Mouse (Mus musculus): ENCODE measurements around the gene Hipk1. TPM values are rescaled to one million over a fixed set of nuclear protein-coding genes. Genes with fewer than 3 reads are reported as not detected.
"Not testable (repeated sequence)": the region's sequence is repeated elsewhere in the genome, so short reads cannot be mapped to it uniquely, and the experiment has no call there.

Gene Hipk1
- polyA plus RNA-seq, 1 experiment from 2014 or later, result 6.3 TPM

DNA sequence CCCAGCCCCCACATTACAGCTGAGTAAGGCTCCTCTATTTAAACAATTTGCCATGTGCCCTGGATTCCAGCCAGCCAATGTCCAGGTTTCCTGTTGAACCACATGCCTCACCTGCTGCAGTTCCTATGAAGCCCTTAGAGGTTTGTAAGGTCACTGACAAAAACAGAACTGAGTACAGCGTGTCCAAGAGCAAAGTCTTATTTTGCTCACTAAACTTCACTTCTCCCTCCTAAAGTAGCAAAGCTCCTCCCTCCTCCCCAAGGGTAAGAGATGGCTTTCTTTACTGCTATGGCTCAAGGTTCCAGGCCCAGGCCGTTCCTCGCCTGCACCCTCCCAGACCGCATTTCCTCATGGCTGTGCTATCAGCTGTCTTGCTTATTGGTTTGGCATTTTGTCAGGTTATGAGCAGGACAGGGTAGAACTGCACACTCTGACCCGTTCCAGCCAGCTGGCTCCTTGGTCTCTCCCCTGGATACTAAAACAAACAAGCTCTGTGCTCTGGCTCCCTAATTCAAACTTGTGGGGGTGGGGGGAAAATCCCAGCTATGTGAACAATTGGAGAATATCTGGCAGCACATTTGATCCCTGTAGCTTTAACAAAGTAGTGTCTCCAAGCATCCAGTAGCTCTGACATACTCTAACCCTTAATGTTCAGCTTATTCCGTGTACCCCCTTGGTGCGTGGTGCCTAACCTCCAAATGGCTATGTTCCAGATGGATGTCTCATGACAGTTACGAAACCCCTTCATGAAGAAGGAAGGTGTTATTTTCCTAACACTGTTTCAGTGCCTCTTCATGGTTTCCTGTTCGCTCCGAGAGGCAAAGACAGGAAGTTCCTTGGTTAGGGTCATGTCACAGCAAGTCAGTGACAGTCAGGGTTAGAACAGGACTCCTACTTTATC lies 10.5 kb upstream of the Hipk1 start:
- no peak overlapping the region for H3K4me2 ChIP-seq (ENCODE audit: low read depth, low read length)
- no peak overlapping the region for H3K4me3 ChIP-seq (ENCODE audit: low read length)
- no peak overlapping the region for H3K9ac ChIP-seq (ENCODE audit: low read depth, low read length)
- peaks cover 2% of the 10 kb centered on the region; the same call in 1 of the 2 replicates for H3K4me1 ChIP-seq (ENCODE audit: control insufficient read depth, insufficient read depth, low read length)
- WGBS, result 57% methylated on average over 10 of the region's 10 CpGs
- peak overlapping the region; percentile 47 for H3K27ac ChIP-seq (ENCODE audit: low read length)
- no peaks in the 10 kb centered on the region for H3K27me3 ChIP-seq (replicated peaks; ENCODE audit: control insufficient read depth, insufficient read depth, low read length)
- H3K9me3 ChIP-seq (ENCODE audit: control insufficient read depth, low read length), result no peaks in the 10 kb centered on the region
- H3K36me3 ChIP-seq (ENCODE audit: control insufficient read depth, insufficient read depth, low read length), result peaks cover 6% of the 10 kb centered on the region; the same call in 1 of the 2 replicates
- ATAC-seq, result peak; percentile 97

DNA sequence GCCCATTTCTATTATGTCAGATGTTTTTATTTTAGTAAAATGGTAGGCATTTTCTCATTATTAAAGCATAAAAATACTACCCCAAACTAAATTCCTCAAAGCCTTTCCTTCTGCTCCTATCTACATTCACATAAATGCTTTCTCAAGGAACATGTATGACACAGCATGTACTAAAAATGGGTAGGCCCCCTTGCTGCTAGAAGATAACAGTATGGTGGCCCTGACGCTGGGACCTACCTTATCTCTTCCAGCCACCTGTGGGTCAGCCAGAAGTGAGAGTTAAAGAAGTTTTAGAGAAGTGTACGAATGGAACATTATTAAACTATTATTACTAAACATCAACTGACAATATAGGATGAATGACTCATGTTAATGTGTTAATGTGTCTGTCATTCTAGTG lies 8.1 kb upstream of the Hipk1 start:
- no peak for ATAC-seq
- 62% methylated on average over 2 of the region's 2 CpGs for WGBS
- Histone ChIP-seq H3K27ac (ENCODE audit: low read length) (no peak overlapping the region), H3K36me3 (ENCODE audit: control insufficient read depth, insufficient read depth, low read length) (peaks cover 2% of the 10 kb centered on the region; the same call in 1 of the 2 replicates), H3K4me1 (ENCODE audit: control insufficient read depth, insufficient read depth, low read length) (peaks cover 2% of the 10 kb centered on the region; the same call in 1 of the 2 replicates), H3K9ac (ENCODE audit: low read depth, low read length) (no peak overlapping the region), H3K4me2 (ENCODE audit: low read depth, low read length) (no peak overlapping the region), H3K4me3 (ENCODE audit: low read length) (no peak overlapping the region), H3K9me3 (ENCODE audit: control insufficient read depth, low read length) (no peaks in the 10 kb centered on the region), H3K27me3 (replicated peaks; ENCODE audit: control insufficient read depth, insufficient read depth, low read length) (no peaks in the 10 kb centered on the region; the same call in 1 of the 2 replicates)

DNA sequence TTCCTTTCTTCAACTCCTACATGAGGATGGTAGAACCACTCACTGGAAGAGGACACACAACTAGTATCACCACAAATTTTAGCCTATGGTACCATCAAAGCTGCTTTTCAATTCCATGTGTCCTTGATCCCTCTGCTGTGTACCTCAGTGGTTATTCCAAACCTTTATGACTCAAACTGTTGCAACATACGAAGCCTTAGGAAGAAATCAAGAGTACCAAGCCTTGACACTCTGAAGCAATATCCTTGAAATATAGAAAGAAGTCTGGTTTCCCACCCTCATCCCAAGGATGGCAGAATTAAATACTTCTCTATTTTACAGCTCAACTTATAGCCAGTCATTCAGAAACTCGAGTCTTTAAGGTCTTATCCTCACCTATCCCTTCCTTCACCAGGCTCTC lies 5.0 kb upstream of the Hipk1 start:
- Histone ChIP-seq H3K27me3 (replicated peaks; ENCODE audit: control insufficient read depth, insufficient read depth, low read length) (no peaks in the 10 kb centered on the region; the same call in 1 of the 2 replicates), H3K27ac (ENCODE audit: low read length) (no peak overlapping the region), H3K9me3 (ENCODE audit: control insufficient read depth, low read length) (no peaks in the 10 kb centered on the region), H3K4me2 (ENCODE audit: low read depth, low read length) (no peak overlapping the region), H3K36me3 (ENCODE audit: control insufficient read depth, insufficient read depth, low read length) (no peaks in the 10 kb centered on the region), H3K9ac (ENCODE audit: low read depth, low read length) (no peak overlapping the region), H3K4me3 (ENCODE audit: low read length) (no peak overlapping the region), H3K4me1 (ENCODE audit: control insufficient read depth, insufficient read depth, low read length) (no peaks in the 10 kb centered on the region)
- 60% methylated on average over 2 of the region's 2 CpGs for WGBS
- no peak for ATAC-seq

DNA sequence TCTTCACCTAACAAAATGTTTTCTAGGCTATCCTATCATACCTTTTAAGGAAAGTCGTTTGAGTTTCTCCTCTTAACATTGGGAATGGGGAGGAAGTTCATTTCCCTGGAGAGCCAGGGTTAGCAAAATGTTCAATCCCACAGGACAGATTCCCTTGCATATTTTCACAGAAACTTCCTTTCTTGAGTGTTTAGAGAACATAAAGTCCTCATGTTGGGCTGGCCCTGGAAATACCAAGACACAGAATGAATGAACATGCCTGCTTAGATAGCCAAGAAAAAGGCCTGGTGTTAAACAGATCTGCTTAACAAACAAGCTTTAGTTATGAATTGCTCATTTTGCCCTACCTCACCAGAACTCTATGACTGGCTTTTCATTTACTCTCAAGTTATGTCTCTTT lies 1.2 kb upstream of the Hipk1 start:
- Histone ChIP-seq H3K4me3 (ENCODE audit: low read length) (no peak overlapping the region), H3K9ac (ENCODE audit: low read depth, low read length) (no peak overlapping the region), H3K9me3 (ENCODE audit: control insufficient read depth, low read length) (no peaks in the 10 kb centered on the region), H3K27me3 (replicated peaks; ENCODE audit: control insufficient read depth, insufficient read depth, low read length) (no peaks in the 10 kb centered on the region; the same call in 1 of the 2 replicates), H3K36me3 (ENCODE audit: control insufficient read depth, insufficient read depth, low read length) (no peaks in the 10 kb centered on the region), H3K4me2 (ENCODE audit: low read depth, low read length) (no peak overlapping the region), H3K27ac (ENCODE audit: low read length) (no peak overlapping the region), H3K4me1 (ENCODE audit: control insufficient read depth, insufficient read depth, low read length) (peaks cover 5% of the 10 kb centered on the region; the same call in 1 of the 2 replicates)
- no peak for ATAC-seq
- 80% methylated on average over 1 of the region's 1 CpGs for WGBS

DNA sequence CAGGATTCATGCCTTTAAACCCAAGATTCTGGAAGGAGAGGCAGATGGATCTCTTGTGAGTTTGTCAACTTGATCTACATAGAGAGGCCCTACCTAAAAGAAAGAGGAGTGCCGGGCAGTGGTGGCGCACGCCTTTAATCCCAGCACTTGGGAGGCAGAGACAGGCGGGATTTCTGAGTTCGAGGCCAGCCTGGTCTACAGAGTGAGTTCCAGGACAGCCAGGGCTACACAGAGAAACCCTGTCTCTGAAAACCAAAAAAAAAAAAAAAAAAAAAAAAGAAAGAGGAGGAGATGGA lies 696 bp upstream of the Hipk1 start:
- H3K4me3 ChIP-seq (ENCODE audit: low read length); H3K36me3 ChIP-seq (ENCODE audit: control insufficient read depth, insufficient read depth, low read length); H3K9ac ChIP-seq (ENCODE audit: low read depth, low read length); H3K9me3 ChIP-seq (ENCODE audit: control insufficient read depth, low read length); H3K27ac ChIP-seq (ENCODE audit: low read length); H3K27me3 ChIP-seq (replicated peaks; ENCODE audit: control insufficient read depth, insufficient read depth, low read length); ATAC-seq; H3K4me1 ChIP-seq (ENCODE audit: control insufficient read depth, insufficient read depth, low read length): not testable (repeated sequence)
- peak overlapping the region; percentile 58; the same call in 1 of the 2 replicates for H3K4me2 ChIP-seq (ENCODE audit: low read depth, low read length)
- WGBS, result 76% methylated on average over 5 of the region's 5 CpGs

DNA sequence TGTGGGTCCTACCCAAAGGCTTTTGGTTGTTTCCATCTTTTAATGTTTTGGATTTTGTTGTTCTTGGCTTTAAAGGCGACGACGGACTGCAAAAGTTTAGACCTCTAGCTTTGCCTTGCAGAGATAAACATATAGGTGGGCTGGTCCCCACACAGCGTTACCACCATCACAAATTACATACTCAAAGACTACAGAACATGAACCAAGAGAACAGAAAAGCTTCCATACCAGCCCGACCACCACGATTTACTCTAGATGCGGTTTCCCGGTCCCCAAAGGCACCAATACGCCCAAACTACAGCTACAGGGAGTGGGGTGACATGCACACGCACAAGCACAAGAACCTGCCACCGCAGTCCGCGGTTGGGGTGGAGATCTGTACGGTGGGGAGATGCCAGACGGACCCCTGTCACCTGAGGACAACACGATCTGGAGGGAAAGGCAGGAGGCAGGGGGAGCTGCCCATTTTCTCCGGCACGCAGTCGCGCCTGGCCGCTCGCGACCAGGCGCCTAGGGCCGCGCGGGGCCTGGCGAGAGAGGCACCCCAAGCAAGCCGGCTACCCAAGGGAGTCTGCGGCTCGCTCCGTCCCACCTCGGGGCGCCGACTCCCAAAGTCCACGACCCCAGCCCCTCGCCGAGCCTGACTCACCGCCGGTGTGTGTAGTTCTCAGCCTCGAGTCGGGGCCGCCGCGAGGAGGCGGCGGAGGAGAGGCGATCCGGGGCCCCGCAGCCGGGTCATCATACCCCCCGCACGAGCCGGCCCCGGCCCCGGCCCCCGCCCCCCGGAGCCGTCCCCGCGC lies 817 bp downstream of the Hipk1 start:
- Histone ChIP-seq H3K27me3 (replicated peaks; ENCODE audit: control insufficient read depth, insufficient read depth, low read length) (no peaks in the 10 kb centered on the region), H3K9ac (ENCODE audit: low read depth, low read length) (peak overlapping the region; percentile 96), H3K4me2 (ENCODE audit: low read depth, low read length) (peak overlapping the region; percentile 74), H3K4me1 (ENCODE audit: control insufficient read depth, insufficient read depth, low read length) (peaks cover 9% of the 10 kb centered on the region), H3K27ac (ENCODE audit: low read length) (peak overlapping the region; percentile 85), H3K4me3 (ENCODE audit: low read length) (peak overlapping the region; percentile 86), H3K9me3 (ENCODE audit: control insufficient read depth, low read length) (no peaks in the 10 kb centered on the region), H3K36me3 (ENCODE audit: control insufficient read depth, insufficient read depth, low read length) (no peaks in the 10 kb centered on the region)
- under 1% methylated on average over 40 of the region's 61 CpGs for WGBS
- ATAC-seq, result peak; percentile 80

DNA sequence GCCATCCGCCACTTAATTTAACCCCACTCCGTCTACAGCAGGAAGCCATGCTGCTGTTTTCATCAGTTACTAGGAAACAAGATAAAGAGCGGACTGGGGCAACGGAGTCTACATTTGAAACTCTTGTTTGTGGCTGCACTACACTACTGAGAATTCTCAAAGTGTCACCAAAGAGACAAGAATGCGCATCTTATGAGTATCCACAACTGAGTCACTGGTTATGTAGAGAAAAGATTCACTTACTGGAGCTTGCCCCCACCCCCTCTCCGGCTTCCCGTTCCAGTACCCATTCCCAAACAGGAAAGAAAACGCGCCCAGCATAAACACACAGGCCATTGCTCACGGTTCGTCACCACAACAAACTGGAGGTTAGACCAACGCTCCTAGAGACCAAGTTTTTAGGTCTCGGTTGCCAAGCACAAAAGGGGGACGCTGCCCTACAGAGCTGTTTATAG lies 1.4 kb downstream of the Hipk1 start:
- WGBS, result under 1% methylated on average over 14 of the region's 14 CpGs
- Histone ChIP-seq H3K4me2 (ENCODE audit: low read depth, low read length) (peak overlapping the region; percentile 74), H3K4me3 (ENCODE audit: low read length) (peak overlapping the region; percentile 86), H3K36me3 (ENCODE audit: control insufficient read depth, insufficient read depth, low read length) (no peaks in the 10 kb centered on the region), H3K27me3 (replicated peaks; ENCODE audit: control insufficient read depth, insufficient read depth, low read length) (no peaks in the 10 kb centered on the region), H3K27ac (ENCODE audit: low read length) (peak overlapping the region; percentile 85), H3K9ac (ENCODE audit: low read depth, low read length) (peak overlapping the region; percentile 96), H3K4me1 (ENCODE audit: control insufficient read depth, insufficient read depth, low read length) (peaks cover 9% of the 10 kb centered on the region), H3K9me3 (ENCODE audit: control insufficient read depth, low read length) (no peaks in the 10 kb centered on the region)
- no peak for ATAC-seq

DNA sequence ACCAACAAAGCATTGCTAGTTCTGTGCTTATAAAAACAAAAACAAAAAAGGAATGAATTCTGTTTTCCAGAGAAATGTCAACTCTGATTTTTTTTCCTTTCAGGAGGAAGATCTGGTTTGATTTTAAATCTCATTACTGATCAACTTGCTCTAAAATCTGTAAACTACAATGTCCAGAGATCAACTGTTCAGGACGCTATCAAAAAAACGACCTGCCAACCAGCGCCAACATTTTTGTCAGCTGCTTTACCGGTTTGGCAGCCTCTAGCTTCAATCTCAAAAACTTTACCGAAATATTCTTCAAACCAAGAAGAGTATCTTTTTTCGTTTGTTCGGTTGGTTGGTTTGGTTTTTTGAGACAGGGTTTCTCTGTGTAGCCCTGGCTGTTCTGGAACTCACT lies 2.3 kb downstream of the Hipk1 start:
- Histone ChIP-seq H3K4me1 (ENCODE audit: control insufficient read depth, insufficient read depth, low read length) (peaks cover 10% of the 10 kb centered on the region), H3K27ac (ENCODE audit: low read length) (no peak overlapping the region), H3K27me3 (replicated peaks; ENCODE audit: control insufficient read depth, insufficient read depth, low read length) (no peaks in the 10 kb centered on the region), H3K36me3 (ENCODE audit: control insufficient read depth, insufficient read depth, low read length) (no peaks in the 10 kb centered on the region), H3K4me3 (ENCODE audit: low read length) (no peak overlapping the region), H3K9ac (ENCODE audit: low read depth, low read length) (no peak overlapping the region), H3K4me2 (ENCODE audit: low read depth, low read length) (peak overlapping the region; percentile 21; the same call in 1 of the 2 replicates), H3K9me3 (ENCODE audit: control insufficient read depth, low read length) (no peaks in the 10 kb centered on the region)
- no peak for ATAC-seq
- WGBS, result 80% methylated on average over 7 of the region's 7 CpGs

DNA sequence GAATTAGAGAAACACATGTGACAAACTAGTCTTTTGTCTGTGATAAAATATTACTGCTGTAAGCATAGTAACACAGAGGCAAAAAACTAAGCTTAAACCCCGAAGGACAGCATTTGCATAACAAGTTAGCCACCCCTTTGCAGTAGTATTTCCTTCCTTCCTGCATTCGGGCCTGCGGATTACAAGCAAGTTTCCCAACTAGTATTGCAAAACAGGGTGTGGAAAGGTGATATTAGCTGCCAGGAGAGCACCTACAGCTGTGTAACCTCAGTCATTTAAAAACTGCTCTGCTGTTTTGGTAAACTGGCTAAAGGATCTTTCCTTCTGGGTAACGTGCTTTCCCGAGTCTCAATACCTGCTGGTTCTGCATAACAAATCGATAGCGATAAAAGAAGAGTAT lies 4.1 kb downstream of the Hipk1 start:
- WGBS, result 61% methylated on average over 7 of the region's 7 CpGs
- no peak overlapping the region; the same call in 1 of the 2 replicates for H3K27ac ChIP-seq (ENCODE audit: low read length)

More for the DNA sequence above, 4.1 kb downstream of the Hipk1 start:
- Histone ChIP-seq H3K27me3 (replicated peaks; ENCODE audit: control insufficient read depth, insufficient read depth, low read length) (no peaks in the 10 kb centered on the region), H3K4me1 (ENCODE audit: control insufficient read depth, insufficient read depth, low read length) (peaks cover 11% of the 10 kb centered on the region), H3K4me2 (ENCODE audit: low read depth, low read length) (no peak overlapping the region), H3K36me3 (ENCODE audit: control insufficient read depth, insufficient read depth, low read length) (no peaks in the 10 kb centered on the region), H3K4me3 (ENCODE audit: low read length) (no peak overlapping the region), H3K9me3 (ENCODE audit: control insufficient read depth, low read length) (no peaks in the 10 kb centered on the region), H3K9ac (ENCODE audit: low read depth, low read length) (no peak overlapping the region)
- ATAC-seq, result no peak

All from intestine, embryonic 16.5 days (tissue).